ENCODE assay signal across 14 mouse cellular contexts in genomic region chr10:78095954-78096931, GRCm38 (mm10). TPM values are rescaled to one million over a fixed set of nuclear protein-coding genes. Genes with fewer than 3 reads are reported as not detected.
A peak's percentile ranks its signal among the peaks of the same experiment; 100 is the strongest.
DNase-seq lines count a peak whose midpoint lies in the region; ATAC-seq and TF ChIP-seq lines count a peak whose summit lies in the region.
"Had no signal": no experiment of that assay in that cellular context is flagged by ENCODE, and none has a peak within 500 bp of the region (broad histone marks: within the 10 kb centered on the region; RNA-seq: fewer than 3 reads in every experiment).

No protein-coding gene starts in this region.

- H3K27me3 ChIP-seq in heart, embryonic 10.5 days (ENCODE audit: insufficient read depth, poor library complexity, severe bottlenecking): peaks cover 11% of the 10 kb centered on the region; the same call in 1 of the 2 replicates
- H3K27me3 ChIP-seq in CH12.LX (replicated peaks): peaks cover 65% of the 10 kb centered on the region
- no peaks in the 10 kb centered on the region for H3K27me3 ChIP-seq in lung, postnatal 0 days (replicated peaks; ENCODE audit: insufficient read depth, low read length)
- H3K27me3 ChIP-seq: stomach, embryonic 15.5 days had no signal

- no peak for TF ChIP-seq POLR2A in CH12.LX (IDR thresholded peaks at IDR 0.05; ENCODE audit: low read depth, low read length)
- TF ChIP-seq POLR2A in bone marrow macrophage, adult 2 months (IDR thresholded peaks at IDR 0.05; ENCODE audit: borderline replicate concordance, low read depth, low read length): no peak

- H3K27ac ChIP-seq in heart, embryonic 10.5 days: no peak overlapping the region
- H3K27ac ChIP-seq in CH12.LX (ENCODE audit: insufficient read depth, low read depth): no peak overlapping the region
- H3K27ac ChIP-seq in bone marrow macrophage, adult 2 months (ENCODE audit: insufficient read depth, low read depth, low read length): peak overlapping the region; percentile 57
- no peak overlapping the region for H3K27ac ChIP-seq in lung, postnatal 0 days (ENCODE audit: low read length)
- H3K27ac ChIP-seq: heart, embryonic 13.5 days; hindbrain, postnatal 0 days; stomach, embryonic 15.5 days had no signal

- 81% methylated on average over 5 of the region's 5 CpGs for WGBS in heart, embryonic 10.5 days
- 57% methylated on average over 5 of the region's 5 CpGs for WGBS in lung, postnatal 0 days

- H3K9me3 ChIP-seq in heart, embryonic 10.5 days: no peaks in the 10 kb centered on the region
- H3K9me3 ChIP-seq in CH12.LX (replicated peaks; ENCODE audit: low read length): peaks cover 43% of the 10 kb centered on the region
- no peaks in the 10 kb centered on the region for H3K9me3 ChIP-seq in lung, postnatal 0 days (ENCODE audit: low read length)
- H3K9me3 ChIP-seq: heart, embryonic 13.5 days; stomach, embryonic 15.5 days had no signal

- no peak overlapping the region for H3K4me2 ChIP-seq in CH12.LX (ENCODE audit: insufficient read depth, low read depth, poor library complexity, severe bottlenecking)
- H3K4me2 ChIP-seq in lung, postnatal 0 days (replicated peaks; ENCODE audit: low read depth, low read length): no peak overlapping the region
- H3K4me2 ChIP-seq: heart, embryonic 13.5 days; stomach, embryonic 15.5 days had no signal

- H3K36me3 ChIP-seq in heart, embryonic 10.5 days: no peaks in the 10 kb centered on the region
- no peaks in the 10 kb centered on the region for H3K36me3 ChIP-seq in CH12.LX (replicated peaks in 1 of 2; ENCODE audit: control insufficient read depth in 1 of 2, insufficient read depth in 1 of 2, low read length in 1 of 2)
- H3K36me3 ChIP-seq in lung, postnatal 0 days (ENCODE audit: insufficient read depth, low read length): no peaks in the 10 kb centered on the region
- H3K36me3 ChIP-seq: heart, embryonic 13.5 days; stomach, embryonic 15.5 days had no signal

- no peak overlapping the region for H3K9ac ChIP-seq in CH12.LX (ENCODE audit: insufficient read depth, low read depth)
- no peak overlapping the region for H3K9ac ChIP-seq in lung, postnatal 0 days (replicated peaks; ENCODE audit: low read depth)
- H3K9ac ChIP-seq: heart, embryonic 13.5 days; liver, postnatal 0 days; stomach, embryonic 15.5 days had no signal

- in situ Hi-C loops in CH12.LX (cut with MboI; ENCODE audit: low pct_ligation_motif_present, low pct_unique_long_range_greater_than_20kb, low sequenced_read_pairs): loop anchor here (10.0 kb wide), 1 partner anchor 49 kb away; no protein-coding TSS in a partner anchor

- peaks cover 6% of the 10 kb centered on the region for H3K4me1 ChIP-seq in heart, embryonic 10.5 days
- peaks cover 20 to 45% of the 10 kb centered on the region in 2 experiments for H3K4me1 ChIP-seq in CH12.LX (ENCODE audit: control insufficient read depth in 1 of 2, insufficient read depth in 2 of 2)
- peaks cover 21% of the 10 kb centered on the region for H3K4me1 ChIP-seq in bone marrow macrophage, adult 2 months (ENCODE audit: control insufficient read depth, insufficient read depth, low read length)
- peaks cover 2% of the 10 kb centered on the region; the same call in 1 of the 2 replicates for H3K4me1 ChIP-seq in lung, postnatal 0 days (ENCODE audit: insufficient read depth, low read depth, low read length)

- TF ChIP-seq RAD21 in CH12.LX (IDR thresholded peaks at IDR 0.05; ENCODE audit: low read depth, low read length): no peak

- no peak for TF ChIP-seq CTCF in CH12.LX (conservative IDR thresholded peaks at IDR 0.05 in 1 of 2, IDR thresholded peaks at IDR 0.05 in 1 of 2; ENCODE audit: low read depth in 2 of 2, low read length in 2 of 2)
- TF ChIP-seq CTCF in bone marrow macrophage, adult 2 months (IDR thresholded peaks at IDR 0.05; ENCODE audit: low read depth, low read length): no peak
- no peak for TF ChIP-seq CTCF in lung, postnatal 0 days (IDR thresholded peaks at IDR 0.05)

- TF ChIP-seq EP300 in CH12.LX (IDR thresholded peaks at IDR 0.05; ENCODE audit: low read length): peak; percentile 9; the same call in 1 of the 2 replicates
- no peak for TF ChIP-seq EP300 in lung, postnatal 0 days (IDR thresholded peaks at IDR 0.05)

- dilution Hi-C loops in CH12.LX (cut with MboI; ENCODE audit: extremely low pct_ligation_motif_present, extremely low pct_unique_long_range_greater_than_20kb, low sequenced_read_pairs): no loop called here

- ATAC-seq in lung, postnatal 0 days: peak; percentile 76
- ATAC-seq: hindbrain, postnatal 0 days; liver, postnatal 0 days had no signal

- no peak overlapping the region for H3K4me3 ChIP-seq in heart, embryonic 10.5 days
- H3K4me3 ChIP-seq in CH12.LX (replicated peaks in 1 of 3; ENCODE audit: low read depth in 2 of 3, low read length in 2 of 3, poor library complexity in 1 of 3): no peak overlapping the region
- H3K4me3 ChIP-seq in bone marrow macrophage, adult 2 months (ENCODE audit: insufficient read depth, low read length): no peak overlapping the region
- no peak overlapping the region for H3K4me3 ChIP-seq in lung, postnatal 0 days (ENCODE audit: low read depth, low read length)
- H3K4me3 ChIP-seq: heart, embryonic 13.5 days; stomach, embryonic 15.5 days had no signal

- H3K79me2 ChIP-seq in CH12.LX (replicated peaks; ENCODE audit: control insufficient read depth, extremely low read depth, insufficient read depth, poor library complexity, severe bottlenecking): no peaks in the 10 kb centered on the region

- DNase-seq in heart, adult 11 months: peak; percentile 98
- DNase-seq in heart, embryonic 10.5 days (ENCODE audit: low spot score): no peak
- peak; percentile 25 for DNase-seq in CH12.LX (ENCODE audit: extremely low read depth)
- peak; percentile 67 for DNase-seq in lung, postnatal 0 days (ENCODE audit: low spot score)
- no peak for DNase-seq in retina, embryonic 14.5 days (ENCODE audit: low spot score)
- DNase-seq in left cerebral cortex, adult 11 months (ENCODE audit: low spot score): no peak
- no peak for DNase-seq in left cerebral cortex, adult 8-10 months (ENCODE audit: low spot score in 2 of 2)
- DNase-seq: cerebellum, postnatal 14 days; liver, postnatal 0 days; retina, postnatal 1 day had no signal

TF ChIP-seq in CH12.LX, 34 proteins besides CTCF, POLR2A, EP300 and RAD21:
- TF ChIP-seq IRF4 (IDR thresholded peaks at IDR 0.05; ENCODE audit: low read depth, low read length): 0 out of 2 replicates have a peak, but pooled peaks have one; percentile 35
- no peak for TF ChIP-seq MXI1 (IDR thresholded peaks at IDR 0.05; ENCODE audit: low read depth, low read length)
- no peak for TF ChIP-seq ELF1 (IDR thresholded peaks at IDR 0.05; ENCODE audit: low read depth, low read length)
- TF ChIP-seq ETS1 (conservative IDR thresholded peaks at IDR 0.05; ENCODE audit: low read depth, low read length): 0 out of 2 replicates have a peak, but pooled peaks have one; percentile 22
- TF ChIP-seq MEF2A (IDR thresholded peaks at IDR 0.05; ENCODE audit: borderline replicate concordance, low read depth, low read length): no peak
- TF ChIP-seq CHD1 (IDR thresholded peaks at IDR 0.05; ENCODE audit: low read depth, low read length): no peak
- TF ChIP-seq ZNF384 (IDR thresholded peaks at IDR 0.05; ENCODE audit: low read depth, low read length): no peak
- no peak for TF ChIP-seq JUN (IDR thresholded peaks at IDR 0.05; ENCODE audit: insufficient read depth, low read depth, low read length)
- peak; percentile 28; the same call in 1 of the 2 replicates for TF ChIP-seq BHLHE40 (IDR thresholded peaks at IDR 0.05; ENCODE audit: low read depth, low read length)
- no peak for TF ChIP-seq CHD2 (IDR thresholded peaks at IDR 0.05; ENCODE audit: low read length)

RNA-seq across cellular contexts. Expression of gene Icosl, which starts 27.1 kb away (rescaled TPM):
- 1.4 and 2.1 TPM in 2 replicates for polyA plus RNA-seq in heart, embryonic 10.5 days (2016; fragmentation: Nextera tagmentation; extraction: Ambion mirVana)
- 0.64 and 0.80 TPM in 2 replicates for total RNA-seq in CH12.LX (2012; rRNA removed)
- total RNA-seq in CH12.LX (2014; rRNA removed): 1.2 and 1.5 TPM in 2 replicates
- polyA plus RNA-seq in CH12.LX (2012; ENCODE audit: insufficient read length, low read depth): 1.2 and 1.3 TPM in 2 replicates
- polyA plus RNA-seq in bone marrow macrophage, adult 2 months (2012; ENCODE audit: insufficient read depth, insufficient read length, missing spikeins): 18.6 and 20.8 TPM in 2 replicates
- 5.4 and 5.8 TPM in 2 replicates for polyA plus RNA-seq in lung, postnatal 0 days (2015; fragmentation: Nextera tagmentation; extraction: Ambion mirVana)
- 1 to 10 TPM; 2.5 to 4.1 (median 3.7) TPM for total RNA-seq in left cerebral cortex, adult 8-10 months (2022)

RNA-seq across cellular contexts. Expression of gene Aire, which starts 52.8 kb away (rescaled TPM):
- polyA plus RNA-seq in heart, embryonic 10.5 days (2016; fragmentation: Nextera tagmentation; extraction: Ambion mirVana): 0.18 and 0.45 TPM in 2 replicates
- total RNA-seq in CH12.LX (2012; rRNA removed) (0.17 TPM in 1 of 2 replicates, not detected in the other), CH12.LX (2014; rRNA removed) (not detected in 2 replicates)
- 0.16 TPM in 1 of 2 replicates, not detected in the other for polyA plus RNA-seq in CH12.LX (2012; ENCODE audit: insufficient read length, low read depth)
- polyA plus RNA-seq in bone marrow macrophage, adult 2 months (2012; ENCODE audit: insufficient read depth, insufficient read length, missing spikeins): not detected in 2 replicates
- polyA plus RNA-seq in lung, postnatal 0 days (2015; fragmentation: Nextera tagmentation; extraction: Ambion mirVana): not detected in 2 replicates
- total RNA-seq in left cerebral cortex, adult 8-10 months (2022): under 1 TPM in 3 of 4 experiments, not detected in 1; 0.23 to 0.97 (median 0.37) TPM
- polyA plus RNA-seq: heart, embryonic 13.5 days; liver, postnatal 0 days had no signal

RNA-seq across cellular contexts. Expression of gene Dnmt3l, which starts 54.5 kb away (rescaled TPM):
- not detected in 2 replicates for polyA plus RNA-seq in heart, embryonic 10.5 days (2016; fragmentation: Nextera tagmentation; extraction: Ambion mirVana)
- total RNA-seq in CH12.LX (2012; rRNA removed) (0.21 TPM in 1 of 2 replicates, not detected in the other), CH12.LX (2014; rRNA removed) (0.23 TPM in 1 of 2 replicates, not detected in the other)
- not detected in 2 replicates for polyA plus RNA-seq in CH12.LX (2012; ENCODE audit: insufficient read length, low read depth)
- 1.5 and 2.2 TPM in 2 replicates for polyA plus RNA-seq in bone marrow macrophage, adult 2 months (2012; ENCODE audit: insufficient read depth, insufficient read length, missing spikeins)
- 0.36 TPM in 1 of 2 replicates, not detected in the other for polyA plus RNA-seq in lung, postnatal 0 days (2015; fragmentation: Nextera tagmentation; extraction: Ambion mirVana)
- total RNA-seq in left cerebral cortex, adult 8-10 months (2022): 1 to 10 TPM in 1 of 4 experiments, under 1 TPM in 1, not detected in 2; 0.77 to 1.4 TPM
- polyA plus RNA-seq: liver, postnatal 0 days had no signal

Comparison
In these comparisons a context has a peak if more than half of its experiments do, and no peak if none do; other contexts are left out.
1. DNase-seq: peak in heart, adult 11 months (single experiment), CH12.LX (single experiment) and lung, postnatal 0 days (single experiment); none in heart, embryonic 10.5 days (single experiment), retina, embryonic 14.5 days (single experiment), left cerebral cortex, adult 11 months (single experiment) and left cerebral cortex, adult 8-10 months (0 of 2).